Mouse (Mus musculus) kidney, adult 8-10 months (tissue): Measurements from ENCODE around the gene Zfp568.

Experiments used
- DNase-seq, 2 experiments: peaks; one replicate each; pipeline ENCODE4 v3.0.0; 2022

Zfp568 gene

DNA sequence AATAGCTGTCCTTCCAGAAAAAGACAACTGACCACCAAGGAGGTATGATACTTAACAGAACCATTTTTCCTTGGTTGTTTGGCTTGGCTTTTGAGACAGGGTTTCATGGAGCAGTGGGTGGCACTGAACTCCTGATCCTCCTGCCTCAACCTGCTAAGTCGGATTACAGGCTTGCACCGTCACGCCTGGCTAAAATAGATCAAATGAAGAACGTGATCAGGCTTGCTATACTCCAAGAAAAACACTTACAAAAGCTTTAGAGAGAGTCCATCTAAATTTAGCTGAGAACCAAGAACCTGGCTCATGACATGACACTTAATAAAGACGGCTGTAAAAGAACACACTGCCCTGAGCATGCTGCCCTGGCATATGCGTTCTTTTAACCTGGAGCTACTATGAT is 76.6 kb downstream of the Zfp568 start:
- no peak for DNase-seq

DNA sequence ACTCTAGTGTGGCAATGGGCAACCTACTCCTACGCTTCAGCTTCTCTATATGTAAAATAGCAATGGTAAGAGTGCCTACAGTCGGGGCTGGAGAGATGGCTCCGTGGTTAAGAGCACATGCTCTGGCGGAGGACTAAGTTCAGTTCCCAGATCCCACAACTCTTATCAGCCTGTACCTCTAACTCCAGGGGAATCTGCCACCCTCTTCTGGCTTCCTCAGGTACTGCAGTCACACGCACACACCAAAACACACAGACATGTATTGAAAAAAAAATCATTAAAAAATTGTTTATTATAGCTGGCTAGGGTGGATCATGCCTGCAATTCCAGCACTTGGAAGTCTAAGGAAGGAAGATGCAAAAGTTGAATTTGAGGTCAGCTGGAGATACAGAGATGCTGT is 78.7 kb downstream of the Zfp568 start:
- peak in 1 of 2 experiments; percentile 17 for DNase-seq

DNA sequence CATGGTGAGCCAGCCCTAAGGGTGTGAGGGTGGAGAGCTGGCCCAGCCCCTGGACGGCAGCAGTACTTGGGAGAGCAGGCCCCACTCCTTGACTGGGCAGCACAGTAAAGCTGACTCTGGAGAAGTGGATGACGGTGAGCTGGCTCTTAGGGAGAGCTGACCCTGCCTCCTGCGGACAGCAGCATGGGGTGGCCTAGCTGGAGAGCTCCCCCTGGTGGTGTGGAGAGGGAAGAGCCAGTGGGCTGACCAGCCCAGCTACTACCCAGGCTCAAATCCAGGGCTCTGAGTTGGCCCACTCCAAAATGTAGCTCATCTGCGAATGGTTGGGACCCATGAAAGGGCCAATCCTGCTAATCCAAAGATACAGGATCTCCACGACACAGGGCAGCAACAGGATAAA is 80.9 kb downstream of the Zfp568 start:
- DNase-seq, result no peak

DNA sequence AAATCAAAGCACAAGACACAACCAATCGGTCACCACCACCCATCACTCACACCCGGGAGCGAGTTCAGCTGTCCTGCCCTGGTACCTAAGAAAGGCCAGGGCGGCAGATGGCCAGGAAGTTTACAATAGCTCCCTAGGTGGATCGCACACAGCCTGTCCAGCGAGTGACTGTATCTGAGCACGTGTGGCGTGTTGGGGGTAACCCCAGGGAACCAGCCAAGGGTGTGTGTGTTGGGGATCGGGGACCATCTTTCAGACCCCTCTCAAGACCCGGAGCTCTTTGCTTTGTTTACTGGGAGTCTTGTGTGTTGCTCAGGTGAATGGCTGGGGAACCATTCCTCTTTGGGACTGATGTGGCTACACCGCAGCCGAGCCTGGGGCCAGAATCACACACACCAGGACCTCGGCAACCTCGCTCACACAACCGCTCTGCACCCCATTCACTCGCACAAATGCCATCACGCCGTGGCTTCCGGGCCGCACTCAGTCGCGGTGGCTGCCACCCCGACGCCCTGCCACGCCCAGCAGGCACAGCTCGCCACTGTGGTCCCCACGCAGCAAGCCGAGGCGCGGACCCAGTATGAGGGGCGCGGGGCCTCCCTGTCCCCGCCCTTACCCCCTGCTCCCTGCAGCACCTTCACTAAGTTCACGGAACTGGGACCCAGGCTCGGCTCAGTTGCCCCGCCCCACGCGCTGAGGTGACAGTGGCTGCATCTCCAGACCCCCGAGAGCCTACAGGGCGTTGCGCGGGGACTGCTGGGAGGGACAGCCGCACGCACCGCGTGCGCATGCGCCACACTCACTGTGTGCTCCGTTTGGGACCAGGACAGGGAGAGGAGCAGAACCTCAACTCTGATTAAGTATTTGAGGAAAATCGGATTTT is 88.6 kb downstream of the Zfp568 start, which contains the start of gene Zfp82:
TSS of gene Zfp82 (minus strand) at position 755 of the 883 bp plus-strand sequence.
- DNase-seq, result peak; percentile 63 to 69
